Mouse (Mus musculus) kidney, embryonic 14.5 days (tissue): ENCODE data around the gene Gm5269. TPM values are rescaled to one million over a fixed set of nuclear protein-coding genes. Genes with fewer than 3 reads are reported as not detected.

Source experiments
- ATAC-seq: fragments of 200-750 bp; cut with Nextera tagmentation; 2 replicates; pipeline ENCODE4 v1.8.0; 2017; ENCODE audit warnings: moderate number of reproducible peaks, mild to moderate bottlenecking, moderate TSS enrichment, moderate library complexity; ENCODE audit not compliant: low FRiP score, low TSS enrichment
- H3K27ac ChIP-seq: fragments of 300-500 bp; sonication (generic); 2 replicates; pipeline ENCODE4 v1.5.1; 2014; ENCODE audit warnings: low read depth, mild to moderate bottlenecking, low read length, moderate library complexity, mixed read lengths
- H3K27me3 ChIP-seq: fragments of 300-500 bp; sonication (generic); 2 replicates; pipeline ENCODE4 v1.6.1; 2014; ENCODE audit warnings: mild to moderate bottlenecking, low read length; ENCODE audit not compliant: control insufficient read depth, insufficient read depth
- H3K36me3 ChIP-seq: fragments of 300-500 bp; sonication (generic); 2 replicates; pipeline ENCODE4 v1.6.1; 2014; ENCODE audit warnings: low read length, mixed read lengths; ENCODE audit not compliant: control insufficient read depth, insufficient read depth
- H3K4me1 ChIP-seq: fragments of 300-500 bp; sonication (generic); 2 replicates; pipeline ENCODE4 v1.6.1; 2014; ENCODE audit warnings: low read length, mixed read lengths; ENCODE audit not compliant: control insufficient read depth, insufficient read depth
- H3K4me2 ChIP-seq: fragments of 300-500 bp; sonication (generic); replicated peaks from 2 replicates; pipeline ENCODE4 v1.6.1; 2014; ENCODE audit warnings: low read depth, mild to moderate bottlenecking, low read length
- H3K4me3 ChIP-seq: fragments of 300-500 bp; sonication (generic); 2 replicates; pipeline ENCODE4 v1.5.1; 2014; ENCODE audit warnings: mild to moderate bottlenecking, low read length
- H3K9ac ChIP-seq: fragments of 300-500 bp; sonication (generic); 2 replicates; pipeline ENCODE4 v1.6.1; 2014; ENCODE audit warnings: low read depth, mild to moderate bottlenecking, low read length, moderate library complexity
- H3K9me3 ChIP-seq: fragments of 300-500 bp; sonication (generic); 2 replicates; pipeline ENCODE4 v1.6.1; 2016; ENCODE audit warnings: low read length; ENCODE audit not compliant: control insufficient read depth
- WGBS: fragments of 180-500 bp; shearing (Covaris S2); extraction: QIAGEN DNeasy Blood & Tissue Kit; methylation state at CpG from one replicate; pipeline ENCODE4 v1.1.7; 2014; 5-methylcytosine and 5-hydroxymethylcytosine counted together
- polyA plus RNA-seq: library from polyadenylated mRNA; unstranded; fragments of >200 nt; fragmentation: Nextera tagmentation; extraction: Ambion mirVana; gene quantifications from 2 replicates; pipeline ENCODE4 v1.2.1, GENCODE M21; 2014

Gm5269 gene
- polyA plus RNA-seq, 1 experiment from 2014 or later, result not detected

GRCm38 (mm10) chr1:45886800-45887199, 3.3 kb downstream of the Gm5269 start:
- Histone ChIP-seq H3K9ac (no peak overlapping the region), H3K4me3 (no peak overlapping the region)
- WGBS, result 83% methylated on average over 9 of the region's 9 CpGs

DNA sequence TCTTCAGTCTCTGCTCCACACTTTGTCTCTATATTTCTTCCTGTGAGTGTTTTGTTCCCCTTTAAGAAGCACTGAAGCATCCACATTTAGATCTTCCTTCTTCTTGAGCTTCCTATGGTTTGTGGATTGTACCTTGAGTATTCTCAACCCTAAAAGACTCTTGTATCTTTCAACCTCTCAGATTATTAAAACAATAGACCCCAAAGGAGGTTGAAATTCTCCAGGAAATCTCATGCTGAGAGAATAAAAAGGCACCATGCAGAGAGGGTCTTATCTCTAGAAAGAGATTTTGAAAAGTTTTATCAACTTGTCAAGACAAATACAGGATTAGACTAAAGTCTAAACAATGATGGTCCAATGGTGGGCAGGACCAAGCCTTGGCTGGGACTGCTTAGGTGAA, 6.7 kb downstream of the Gm5269 start:
- Histone ChIP-seq H3K27me3 (no peaks in the 10 kb centered on the region), H3K9ac (no peak overlapping the region), H3K4me2 (no peak overlapping the region), H3K27ac (no peak overlapping the region), H3K36me3 (no peaks in the 10 kb centered on the region), H3K4me1 (no peaks in the 10 kb centered on the region), H3K9me3 (no peaks in the 10 kb centered on the region), H3K4me3 (no peak overlapping the region)
- no peak for ATAC-seq

More at GRCm38 (mm10) chr1:45886800-45887199, 3.3 kb downstream of the Gm5269 start:
- Histone ChIP-seq H3K27ac (no peak overlapping the region), H3K27me3 (no peaks in the 10 kb centered on the region), H3K36me3 (no peaks in the 10 kb centered on the region), H3K4me2 (no peak overlapping the region), H3K9me3 (no peaks in the 10 kb centered on the region), H3K4me1 (no peaks in the 10 kb centered on the region)
- ATAC-seq, result no peak

GRCm38 (mm10) chr1:45882076-45882475, 8.0 kb downstream of the Gm5269 start:
- Histone ChIP-seq H3K9ac (no peak overlapping the region), H3K9me3 (no peaks in the 10 kb centered on the region), H3K27ac (no peak overlapping the region), H3K4me1 (no peaks in the 10 kb centered on the region), H3K4me3 (no peak overlapping the region), H3K36me3 (no peaks in the 10 kb centered on the region), H3K4me2 (no peak overlapping the region), H3K27me3 (no peaks in the 10 kb centered on the region)
- WGBS, result 9% methylated on average over 6 of the region's 6 CpGs
- ATAC-seq, result peak; percentile 74

DNA sequence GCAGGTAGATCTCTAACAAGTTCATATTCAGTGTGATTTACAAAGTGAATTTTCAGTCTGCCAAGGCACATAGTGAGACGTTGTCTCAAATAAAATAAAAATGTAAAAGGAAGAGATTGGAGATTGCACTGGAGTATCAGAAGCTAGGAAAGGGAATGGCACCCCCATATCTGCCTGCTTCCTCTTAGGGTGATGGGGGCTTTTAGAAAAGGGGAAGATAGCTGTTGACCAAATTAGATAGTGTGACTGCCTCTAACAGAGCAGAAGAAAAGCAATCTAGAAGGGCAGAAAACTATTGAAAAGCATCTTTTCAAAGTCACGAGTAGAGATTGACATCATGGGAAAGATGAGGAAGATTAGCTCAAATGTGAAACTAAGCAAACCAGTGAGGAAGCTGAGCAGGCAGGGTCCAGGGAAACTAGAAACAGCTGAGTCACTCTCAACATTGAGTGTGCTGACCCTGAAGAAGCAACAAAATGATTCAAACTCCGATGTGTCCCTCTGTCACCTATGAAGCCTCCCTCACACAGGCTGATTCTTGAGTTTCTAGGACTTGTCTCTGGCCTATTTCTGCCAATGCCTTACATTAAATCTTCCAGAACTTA, 8.7 kb downstream of the Gm5269 start:
- Histone ChIP-seq H3K36me3 (no peaks in the 10 kb centered on the region), H3K27ac (no peak overlapping the region), H3K4me2 (no peak overlapping the region), H3K4me3 (no peak overlapping the region), H3K9me3 (no peaks in the 10 kb centered on the region), H3K4me1 (no peaks in the 10 kb centered on the region), H3K9ac (no peak overlapping the region), H3K27me3 (no peaks in the 10 kb centered on the region)
- peak; percentile 72; the same call in 1 of the 2 replicates for ATAC-seq
- WGBS, result 47% methylated on average over 3 of the region's 3 CpGs

DNA sequence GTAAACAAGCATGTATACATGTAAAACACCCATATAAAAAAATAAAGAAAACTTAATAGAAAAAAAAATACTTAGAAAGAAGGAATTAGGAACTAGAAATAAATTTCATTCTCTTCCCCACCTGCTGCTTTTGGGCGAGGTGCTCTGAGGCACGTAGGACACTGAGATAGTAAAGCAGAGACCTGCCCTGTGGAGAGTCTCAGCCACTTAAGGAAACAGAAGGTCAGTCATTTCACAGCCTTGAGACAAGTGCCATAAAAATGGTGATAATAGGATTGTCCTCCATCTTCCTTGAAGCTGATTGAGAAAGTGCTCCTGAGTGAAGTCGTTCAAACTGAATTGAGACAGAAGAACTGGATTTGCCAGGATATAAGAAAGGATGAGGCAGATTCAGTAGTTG, 12.6 kb downstream of the Gm5269 start:
- H3K4me3 ChIP-seq, result no peak overlapping the region
- no peaks in the 10 kb centered on the region for H3K4me1 ChIP-seq
- no peaks in the 10 kb centered on the region for H3K9me3 ChIP-seq
- no peak overlapping the region for H3K4me2 ChIP-seq
- ATAC-seq, result no peak
- no peaks in the 10 kb centered on the region for H3K27me3 ChIP-seq
- no peak overlapping the region for H3K9ac ChIP-seq
- no peaks in the 10 kb centered on the region for H3K36me3 ChIP-seq
- 67% methylated on average over 3 of the region's 3 CpGs for WGBS
- H3K27ac ChIP-seq, result no peak overlapping the region

DNA sequence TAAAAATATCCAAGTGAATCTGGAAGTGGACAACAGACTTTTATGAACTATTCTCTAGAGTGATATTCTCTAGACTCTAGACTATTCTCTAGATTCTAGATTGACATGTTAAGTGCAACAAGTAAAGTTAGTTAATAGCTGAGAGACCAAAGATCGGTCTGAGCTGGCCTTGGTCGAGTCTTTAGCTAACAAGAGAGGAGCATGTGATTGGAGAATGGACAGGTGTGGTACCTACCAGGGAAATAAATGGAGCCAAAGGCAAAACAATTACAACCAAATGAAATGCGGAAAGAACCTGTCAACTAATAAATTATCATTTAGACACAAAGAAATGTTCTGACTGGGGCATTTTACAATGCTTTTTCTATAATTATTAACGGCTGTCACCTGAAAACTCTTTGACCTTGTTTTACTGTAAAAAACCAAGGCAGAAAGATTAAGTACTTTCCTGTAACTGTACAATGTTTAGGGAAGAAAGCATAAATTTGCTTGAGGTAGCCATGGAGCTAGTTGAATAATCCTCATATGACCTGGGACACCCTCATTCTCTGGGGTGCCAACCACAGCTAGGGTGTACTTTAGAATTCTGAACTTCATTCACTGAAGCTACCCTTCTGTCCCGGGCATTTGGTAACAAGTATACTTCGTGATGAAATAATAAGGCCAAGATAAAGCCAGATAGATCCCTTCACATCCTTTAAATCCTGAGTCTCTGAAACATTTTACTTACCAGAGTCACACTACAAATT, 13.4 kb downstream of the Gm5269 start:
- H3K9me3 ChIP-seq, result no peaks in the 10 kb centered on the region
- WGBS, result 73% methylated on average over 6 of the region's 6 CpGs
- ATAC-seq, result no peak
- no peak overlapping the region for H3K9ac ChIP-seq
- no peaks in the 10 kb centered on the region for H3K27me3 ChIP-seq
- H3K4me2 ChIP-seq, result no peak overlapping the region
- H3K27ac ChIP-seq, result no peak overlapping the region
- H3K4me1 ChIP-seq, result no peaks in the 10 kb centered on the region
- no peaks in the 10 kb centered on the region for H3K36me3 ChIP-seq
- no peak overlapping the region for H3K4me3 ChIP-seq

DNA sequence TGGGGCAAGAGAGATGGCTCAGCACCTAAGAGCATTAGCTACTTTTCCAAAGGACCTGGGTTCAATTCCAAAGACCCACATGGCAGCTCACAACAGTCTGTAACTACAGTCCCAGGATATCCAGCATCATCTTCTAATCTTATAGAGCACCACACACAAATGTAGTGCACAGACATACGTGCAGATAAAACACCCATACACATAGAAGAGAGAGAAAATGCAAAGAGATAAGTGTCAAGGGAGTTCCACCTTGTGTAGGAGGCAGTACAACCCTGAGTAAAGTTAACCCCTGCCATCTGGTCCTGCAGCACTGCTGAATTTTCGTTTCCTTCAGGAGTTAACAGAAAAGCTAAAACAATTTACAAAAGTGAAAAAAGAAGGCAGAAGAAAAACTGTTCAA, 14.4 kb downstream of the Gm5269 start:
- WGBS, result 50% methylated on average over 2 of the region's 2 CpGs
- no peaks in the 10 kb centered on the region for H3K27me3 ChIP-seq
- no peak overlapping the region for H3K4me3 ChIP-seq
- no peak for ATAC-seq
- H3K36me3 ChIP-seq, result no peaks in the 10 kb centered on the region
- H3K4me1 ChIP-seq, result no peaks in the 10 kb centered on the region; the same call in 1 of the 2 replicates
- no peak overlapping the region for H3K4me2 ChIP-seq
- H3K9me3 ChIP-seq, result no peaks in the 10 kb centered on the region
- no peak overlapping the region for H3K27ac ChIP-seq
- no peak overlapping the region for H3K9ac ChIP-seq

DNA sequence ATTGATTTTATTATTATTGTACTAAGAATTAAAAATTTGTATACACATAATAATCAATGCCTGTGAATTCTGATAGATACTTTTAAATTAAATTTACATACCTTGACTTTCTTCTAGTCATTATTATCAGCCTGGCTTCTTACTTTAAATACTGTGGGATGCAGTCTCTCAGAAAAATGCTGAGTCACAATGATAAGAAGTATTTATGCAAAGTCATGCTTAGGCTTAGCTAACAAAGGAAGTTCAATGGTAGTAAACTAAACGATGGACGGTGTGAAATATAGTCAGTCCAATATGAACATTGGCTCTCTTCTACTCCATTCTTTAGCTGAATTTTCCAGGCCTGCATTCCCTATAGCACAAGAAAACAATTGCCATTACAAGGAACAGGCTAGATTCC, 16.8 kb downstream of the Gm5269 start:
- Histone ChIP-seq H3K4me3 (no peak overlapping the region), H3K9me3 (no peaks in the 10 kb centered on the region), H3K4me2 (no peak overlapping the region), H3K4me1 (peaks cover 13% of the 10 kb centered on the region; the same call in 1 of the 2 replicates), H3K27ac (no peak overlapping the region), H3K9ac (no peak overlapping the region), H3K36me3 (no peaks in the 10 kb centered on the region), H3K27me3 (no peaks in the 10 kb centered on the region)
- 75% methylated on average over 2 of the region's 2 CpGs for WGBS
- ATAC-seq, result no peak

DNA sequence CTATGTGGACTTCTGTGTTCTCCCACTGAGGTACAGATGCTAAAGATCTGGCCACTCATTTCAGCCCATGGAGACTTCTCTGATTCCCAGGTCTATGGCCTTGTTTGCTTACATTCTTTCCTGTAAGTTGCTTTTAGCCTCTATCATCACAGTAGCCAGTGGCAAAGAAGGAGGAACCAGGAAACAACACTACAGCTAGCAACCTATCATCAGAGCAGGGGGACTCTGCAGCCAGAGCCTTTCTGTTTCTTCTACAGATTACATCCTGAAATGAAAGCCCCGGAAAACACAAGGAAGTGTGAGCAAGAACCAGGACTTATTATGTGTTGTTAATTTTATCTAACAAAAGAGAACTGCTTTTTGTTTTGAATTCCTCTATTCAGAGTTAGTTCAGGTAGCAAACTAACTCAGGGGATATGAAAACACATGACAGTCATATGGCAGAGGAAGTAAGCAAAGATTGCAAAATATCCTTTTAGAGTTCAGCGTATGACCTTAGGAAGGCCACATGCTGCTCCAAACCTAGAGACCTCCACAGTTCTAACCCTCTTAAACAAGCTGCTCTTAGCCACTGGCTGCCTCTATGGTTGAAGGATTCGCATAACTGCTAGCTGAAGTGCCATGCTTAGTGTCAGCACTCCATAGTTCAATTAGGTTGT, 21.5 kb downstream of the Gm5269 start:
- H3K4me2 ChIP-seq, result no peak overlapping the region
- ATAC-seq, result peak; percentile 10; the same call in 1 of the 2 replicates
- H3K27ac ChIP-seq, result peak overlapping the region; percentile 78
- H3K27me3 ChIP-seq, result no peaks in the 10 kb centered on the region
- WGBS, result 55% methylated on average over 3 of the region's 3 CpGs
- H3K9me3 ChIP-seq, result no peaks in the 10 kb centered on the region
- H3K36me3 ChIP-seq, result no peaks in the 10 kb centered on the region
- H3K4me3 ChIP-seq, result no peak overlapping the region
- H3K9ac ChIP-seq, result no peak overlapping the region
- peaks cover 27% of the 10 kb centered on the region; the same call in 1 of the 2 replicates for H3K4me1 ChIP-seq
